Mouse (Mus musculus): Measurements from ENCODE around the gene Cnr1. TPM values are rescaled to one million over a fixed set of nuclear protein-coding genes. Genes with fewer than 3 reads are reported as not detected.

Cnr1 gene
- total and polyA plus RNA-seq, 2 experiments: not detected

DNA sequence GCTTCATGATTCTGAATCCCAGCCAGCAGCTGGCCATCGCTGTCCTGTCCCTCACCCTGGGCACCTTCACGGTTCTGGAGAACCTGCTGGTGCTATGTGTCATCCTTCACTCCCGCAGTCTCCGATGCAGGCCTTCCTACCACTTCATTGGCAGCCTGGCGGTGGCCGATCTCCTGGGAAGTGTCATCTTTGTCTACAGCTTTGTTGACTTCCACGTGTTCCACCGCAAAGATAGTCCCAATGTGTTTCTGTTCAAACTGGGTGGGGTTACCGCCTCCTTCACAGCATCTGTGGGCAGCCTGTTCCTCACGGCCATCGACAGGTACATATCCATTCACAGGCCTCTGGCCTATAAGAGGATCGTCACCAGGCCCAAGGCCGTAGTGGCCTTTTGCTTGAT, 19.5 kb downstream of the Cnr1 start:
- Histone ChIP-seq H3K79me2 (ENCODE audit: control insufficient read depth, insufficient read depth, low read length) (no peaks in the 10 kb centered on the region), H3K9ac (ENCODE audit: low read depth, low read length) (no peak overlapping the region), H3K27me3 (ENCODE audit: control insufficient read depth, insufficient read depth, low read length) (no peaks in the 10 kb centered on the region), H3K27ac (replicated peaks; ENCODE audit: insufficient read depth, low read depth, low read length) (no peak overlapping the region), H3K36me3 (ENCODE audit: control insufficient read depth, insufficient read depth, low read length) (no peaks in the 10 kb centered on the region), H3K4me1 (ENCODE audit: control insufficient read depth, insufficient read depth, low read length) (no peaks in the 10 kb centered on the region), H3K4me3 (ENCODE audit: insufficient read depth, low read depth, low read length) (no peak overlapping the region)
- 92% methylated on average over 13 of the region's 13 CpGs for WGBS
- TF ChIP-seq CTCF (IDR thresholded peaks at IDR 0.05; ENCODE audit: low read depth, low read length): no peak
- TF ChIP-seq POLR2A (IDR thresholded peaks at IDR 0.05; ENCODE audit: extremely low read depth, insufficient read depth, low read length): no peak
- no peak for DNase-seq (ENCODE audit: extremely low read depth, low read depth, low spot score)

DNA sequence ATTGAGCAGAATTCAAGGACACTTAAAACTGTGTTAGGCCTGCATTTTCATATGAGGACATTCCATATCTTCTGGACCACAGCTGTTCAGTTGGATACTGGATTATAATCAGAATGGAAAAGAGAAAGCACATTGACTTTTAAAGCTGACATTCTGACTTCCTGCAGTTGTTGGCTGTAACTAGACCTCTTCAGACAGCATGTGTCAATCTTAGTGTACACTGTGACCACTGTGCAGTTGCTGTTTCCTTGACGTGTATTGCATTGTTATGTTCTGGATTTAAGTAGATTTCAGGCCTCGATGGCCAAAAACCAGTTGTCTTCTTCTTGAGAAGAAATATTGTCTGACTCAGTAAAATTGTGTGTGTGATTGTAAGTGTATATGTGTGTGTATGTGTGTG, 21.3 kb downstream of the Cnr1 start:
- Histone ChIP-seq H3K9ac (ENCODE audit: low read depth, low read length) (no peak overlapping the region), H3K27me3 (ENCODE audit: control insufficient read depth, insufficient read depth, low read length) (no peaks in the 10 kb centered on the region), H3K4me3 (ENCODE audit: insufficient read depth, low read depth, low read length) (no peak overlapping the region), H3K36me3 (ENCODE audit: control insufficient read depth, insufficient read depth, low read length) (no peaks in the 10 kb centered on the region), H3K79me2 (ENCODE audit: control insufficient read depth, insufficient read depth, low read length) (no peaks in the 10 kb centered on the region), H3K4me1 (ENCODE audit: control insufficient read depth, insufficient read depth, low read length) (no peaks in the 10 kb centered on the region), H3K27ac (replicated peaks; ENCODE audit: insufficient read depth, low read depth, low read length) (no peak overlapping the region)
- no peak for DNase-seq (ENCODE audit: extremely low read depth, low read depth, low spot score)
- WGBS: 77% methylated on average over 2 of the region's 2 CpGs
- no peak for TF ChIP-seq CTCF (IDR thresholded peaks at IDR 0.05; ENCODE audit: low read depth, low read length)

DNA sequence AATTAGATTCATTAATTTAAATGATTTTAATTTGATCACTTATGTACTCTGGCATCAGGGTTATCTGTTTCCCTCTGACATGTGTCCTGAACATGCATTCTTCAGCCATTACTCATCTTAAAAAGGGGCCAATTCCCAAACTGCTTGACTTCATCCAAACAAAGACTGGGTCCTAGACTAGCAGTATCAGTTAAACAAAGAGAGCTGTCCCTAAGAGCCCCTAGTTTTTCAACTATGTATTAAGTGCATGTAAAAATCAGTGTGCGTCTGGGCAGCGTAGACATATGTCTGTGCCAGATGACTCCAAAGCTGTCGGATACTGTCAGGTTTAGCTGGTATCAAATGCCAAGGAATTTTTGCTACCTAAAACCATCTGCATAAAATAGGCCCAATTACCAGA, 23.2 kb downstream of the Cnr1 start:
- Histone ChIP-seq H3K9ac (ENCODE audit: low read depth, low read length) (no peak overlapping the region), H3K4me1 (ENCODE audit: control insufficient read depth, insufficient read depth, low read length) (no peaks in the 10 kb centered on the region), H3K27ac (replicated peaks; ENCODE audit: insufficient read depth, low read depth, low read length) (no peak overlapping the region), H3K4me3 (ENCODE audit: insufficient read depth, low read depth, low read length) (no peak overlapping the region), H3K79me2 (ENCODE audit: control insufficient read depth, insufficient read depth, low read length) (no peaks in the 10 kb centered on the region), H3K27me3 (ENCODE audit: control insufficient read depth, insufficient read depth, low read length) (no peaks in the 10 kb centered on the region), H3K36me3 (ENCODE audit: control insufficient read depth, insufficient read depth, low read length) (no peaks in the 10 kb centered on the region)
- no peak for DNase-seq (ENCODE audit: extremely low read depth, low read depth, low spot score)
- TF ChIP-seq POLR2A (IDR thresholded peaks at IDR 0.05; ENCODE audit: extremely low read depth, insufficient read depth, low read length) (no peak), CTCF (IDR thresholded peaks at IDR 0.05; ENCODE audit: low read depth, low read length) (no peak)
- WGBS: 97% methylated on average over 3 of the region's 3 CpGs

DNA sequence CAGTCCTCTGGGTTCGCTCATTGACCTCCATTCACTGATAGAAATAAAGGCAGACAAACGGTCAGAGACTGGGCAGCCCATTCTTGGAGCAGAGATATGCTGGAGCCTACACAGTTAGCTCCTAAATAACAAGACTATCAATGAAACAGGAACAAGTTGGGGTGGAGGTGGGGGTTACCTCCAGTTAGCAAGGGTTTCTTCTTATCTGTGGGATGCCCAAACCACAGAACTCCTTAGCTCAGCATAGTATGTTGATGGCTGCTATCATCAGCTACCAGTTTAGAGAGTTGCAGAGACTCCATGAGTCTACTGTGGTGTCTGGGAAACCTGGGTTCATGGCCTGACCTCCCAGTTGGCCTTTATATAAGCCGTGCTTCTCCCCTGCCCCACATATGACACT, 33.0 kb downstream of the Cnr1 start:
- no peaks in the 10 kb centered on the region for H3K79me2 ChIP-seq (ENCODE audit: control insufficient read depth, insufficient read depth, low read length)
- WGBS: 83% methylated on average over 3 of the region's 3 CpGs
- H3K9ac ChIP-seq (ENCODE audit: low read depth, low read length): no peak overlapping the region
- H3K27ac ChIP-seq (replicated peaks; ENCODE audit: insufficient read depth, low read depth, low read length): no peak overlapping the region
- no peak for DNase-seq (ENCODE audit: extremely low read depth, low read depth, low spot score)
- H3K27me3 ChIP-seq (ENCODE audit: control insufficient read depth, insufficient read depth, low read length): no peaks in the 10 kb centered on the region
- H3K36me3 ChIP-seq (ENCODE audit: control insufficient read depth, insufficient read depth, low read length): no peaks in the 10 kb centered on the region
- TF ChIP-seq POLR2A (IDR thresholded peaks at IDR 0.05; ENCODE audit: extremely low read depth, insufficient read depth, low read length) (no peak), CTCF (IDR thresholded peaks at IDR 0.05; ENCODE audit: low read depth, low read length) (no peak)
- H3K4me1 ChIP-seq (ENCODE audit: control insufficient read depth, insufficient read depth, low read length): no peaks in the 10 kb centered on the region
- no peak overlapping the region for H3K4me3 ChIP-seq (ENCODE audit: insufficient read depth, low read depth, low read length)

DNA sequence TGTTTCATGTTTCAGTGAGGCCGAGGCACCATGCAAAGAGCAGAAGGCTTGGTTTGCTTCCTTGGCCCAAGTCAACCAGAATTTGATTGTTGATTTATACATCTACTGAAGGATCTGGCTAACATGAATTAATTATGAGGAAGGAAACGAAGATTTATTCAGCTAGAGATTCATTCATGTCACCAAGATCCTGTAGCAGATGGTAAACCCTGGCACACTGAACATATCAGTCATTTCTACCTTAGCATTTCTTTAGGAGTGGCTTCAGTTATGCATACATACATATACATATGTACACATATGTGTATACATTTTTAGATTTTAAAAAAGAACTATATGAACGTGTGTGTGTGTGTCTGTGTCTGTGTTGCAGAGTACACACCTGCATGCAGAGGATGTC, 34.1 kb downstream of the Cnr1 start:
- DNase-seq (ENCODE audit: extremely low read depth, low read depth, low spot score): no peak
- 73% methylated on average over 3 of the region's 3 CpGs for WGBS

DNA sequence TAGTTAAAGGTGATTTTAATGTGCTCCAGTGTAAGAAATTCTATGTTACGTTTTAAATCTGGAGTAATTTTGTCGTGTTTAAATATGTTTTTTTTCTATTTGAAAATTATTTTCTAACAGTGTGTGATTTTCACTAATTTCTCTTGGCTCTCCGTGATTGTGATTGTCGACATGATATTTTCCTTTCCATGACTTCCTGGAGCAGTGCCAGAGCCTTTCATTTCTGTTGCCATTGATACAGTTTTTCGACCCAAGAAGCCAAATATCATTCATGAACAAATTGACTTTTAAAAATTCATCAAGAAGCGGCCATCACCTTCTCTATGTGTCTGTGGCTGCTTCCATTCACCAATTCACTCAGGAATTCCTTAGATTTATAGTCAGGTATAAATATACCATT, 35.4 kb downstream of the Cnr1 start:
- TF ChIP-seq POLR2A (IDR thresholded peaks at IDR 0.05; ENCODE audit: extremely low read depth, insufficient read depth, low read length) (no peak), CTCF (IDR thresholded peaks at IDR 0.05; ENCODE audit: low read depth, low read length) (no peak)
- 81% methylated on average over 6 of the region's 6 CpGs for WGBS
- no peak overlapping the region for H3K4me3 ChIP-seq (ENCODE audit: insufficient read depth, low read depth, low read length)

More for the DNA sequence above, 34.1 kb downstream of the Cnr1 start:
- H3K9ac ChIP-seq (ENCODE audit: low read depth, low read length): no peak overlapping the region
- TF ChIP-seq POLR2A (IDR thresholded peaks at IDR 0.05; ENCODE audit: extremely low read depth, insufficient read depth, low read length) (no peak), CTCF (IDR thresholded peaks at IDR 0.05; ENCODE audit: low read depth, low read length) (no peak)
- H3K4me3 ChIP-seq (ENCODE audit: insufficient read depth, low read depth, low read length): no peak overlapping the region
- no peaks in the 10 kb centered on the region for H3K27me3 ChIP-seq (ENCODE audit: control insufficient read depth, insufficient read depth, low read length)
- no peaks in the 10 kb centered on the region for H3K36me3 ChIP-seq (ENCODE audit: control insufficient read depth, insufficient read depth, low read length)
- no peaks in the 10 kb centered on the region for H3K79me2 ChIP-seq (ENCODE audit: control insufficient read depth, insufficient read depth, low read length)
- H3K4me1 ChIP-seq (ENCODE audit: control insufficient read depth, insufficient read depth, low read length): no peaks in the 10 kb centered on the region
- H3K27ac ChIP-seq (replicated peaks; ENCODE audit: insufficient read depth, low read depth, low read length): no peak overlapping the region

More for the DNA sequence above, 35.4 kb downstream of the Cnr1 start:
- H3K9ac ChIP-seq (ENCODE audit: low read depth, low read length): no peak overlapping the region
- H3K27me3 ChIP-seq (ENCODE audit: control insufficient read depth, insufficient read depth, low read length): no peaks in the 10 kb centered on the region
- no peaks in the 10 kb centered on the region for H3K4me1 ChIP-seq (ENCODE audit: control insufficient read depth, insufficient read depth, low read length)
- H3K79me2 ChIP-seq (ENCODE audit: control insufficient read depth, insufficient read depth, low read length): no peaks in the 10 kb centered on the region
- DNase-seq (ENCODE audit: extremely low read depth, low read depth, low spot score): no peak
- no peak overlapping the region for H3K27ac ChIP-seq (replicated peaks; ENCODE audit: insufficient read depth, low read depth, low read length)
- H3K36me3 ChIP-seq (ENCODE audit: control insufficient read depth, insufficient read depth, low read length): no peaks in the 10 kb centered on the region

All from liver, adult 2 months (tissue).